23 mouse cellular contexts compared by ENCODE assay signal in the genomic region with DNA sequence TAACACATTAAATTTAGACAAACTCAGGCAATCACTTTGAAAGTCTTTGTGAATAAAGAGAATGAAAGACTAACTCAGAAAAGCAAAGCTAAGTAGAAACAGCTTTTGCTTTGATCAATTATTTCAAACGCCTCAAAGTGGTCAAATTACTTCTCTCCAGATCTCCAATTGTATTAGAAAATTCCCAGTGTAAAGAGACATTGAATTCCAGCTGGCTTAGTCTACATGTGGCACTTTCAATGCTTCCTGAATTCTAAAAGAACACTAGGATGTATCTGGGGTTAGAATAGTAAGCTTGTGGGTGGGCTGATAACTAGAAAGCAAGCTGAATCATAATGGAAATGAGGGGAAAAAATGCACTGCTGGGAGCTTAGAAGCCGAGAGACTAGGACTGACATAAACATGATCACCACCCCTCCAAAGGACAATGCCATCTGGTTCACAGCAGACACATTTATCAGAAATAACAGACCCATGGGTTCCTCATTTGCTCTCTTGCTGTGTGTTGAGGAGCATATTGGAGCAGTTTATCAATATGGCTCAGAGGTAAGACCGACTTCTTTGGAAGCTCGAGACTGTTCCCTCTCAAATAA.
DNase-seq lines count a peak whose midpoint lies in the region; ATAC-seq and TF ChIP-seq lines count a peak whose summit lies in the region.
"Had no signal": no experiment of that assay in that cellular context is flagged by ENCODE, and none has a peak within 500 bp of the region (broad histone marks: within the 10 kb centered on the region; RNA-seq: fewer than 3 reads in every experiment).

No protein-coding gene starts in this region.

- DNase-seq in cerebellum, postnatal 10 days = peak; percentile 2
- DNase-seq in cerebellum, adult 2 months = no peak
- DNase-seq in frontal cortex, adult 2 months (ENCODE audit: extremely low spot score in 1 of 2, low spot score in 1 of 2) = peak; percentile 11 to 47
- DNase-seq in frontal cortex, postnatal 25 days (ENCODE audit: low spot score in 2 of 2) = no peak
- DNase-seq in midbrain, postnatal 0 days (ENCODE audit: low spot score) = no peak
- DNase-seq in layer of hippocampus, adult 9-10 months (ENCODE audit: low spot score) = peak; percentile 29
- DNase-seq: cerebellum, adult 11 months; cerebellum, postnatal 36 days; gastrocnemius, postnatal 25 days; heart, postnatal 14 days; kidney, adult 11 months; thymus, postnatal 4 days had no signal

- H3K4me1 ChIP-seq in cerebellum, adult 2 months (ENCODE audit: control insufficient read depth, insufficient read depth, low read length) = 0 out of 2 replicates have a peak, but pooled peaks cover 3% of the 10 kb centered on the region
- H3K4me1 ChIP-seq in midbrain, embryonic 12.5 days = 0 out of 2 replicates have a peak, but pooled peaks cover 3% of the 10 kb centered on the region
- H3K4me1 ChIP-seq in midbrain, postnatal 0 days (ENCODE audit: insufficient read depth, low read length) = no peaks in the 10 kb centered on the region
- H3K4me1 ChIP-seq in intestine, embryonic 16.5 days (ENCODE audit: control insufficient read depth, insufficient read depth, low read length) = no peaks in the 10 kb centered on the region
- H3K4me1 ChIP-seq: embryonic facial prominence, embryonic 13.5 days; heart, embryonic 10.5 days; hindbrain, embryonic 13.5 days; liver, embryonic 12.5 days; lung, embryonic 15.5 days; neural tube, embryonic 13.5 days had no signal

- no peak for TF ChIP-seq CTCF in cerebellum, adult 2 months (IDR thresholded peaks at IDR 0.05; ENCODE audit: borderline replicate concordance, insufficient read depth, low read depth, low read length)
- no peak for TF ChIP-seq CTCF in midbrain, postnatal 0 days (IDR thresholded peaks at IDR 0.05)

- no peak overlapping the region for H3K4me3 ChIP-seq in cerebellum, adult 2 months (replicated peaks; ENCODE audit: insufficient read depth, low read depth, low read length)
- no peak overlapping the region for H3K4me3 ChIP-seq in midbrain, embryonic 12.5 days
- H3K4me3 ChIP-seq in midbrain, postnatal 0 days (ENCODE audit: low read depth, low read length) = no peak overlapping the region
- H3K4me3 ChIP-seq in intestine, embryonic 16.5 days (ENCODE audit: low read length) = no peak overlapping the region
- H3K4me3 ChIP-seq: embryonic facial prominence, embryonic 13.5 days; heart, embryonic 10.5 days; hindbrain, embryonic 13.5 days; liver, embryonic 12.5 days; lung, embryonic 15.5 days; neural tube, embryonic 13.5 days had no signal

- no peak overlapping the region for H3K4me2 ChIP-seq in midbrain, embryonic 12.5 days (replicated peaks)
- H3K4me2 ChIP-seq in midbrain, postnatal 0 days (ENCODE audit: low read depth, low read length, poor library complexity, severe bottlenecking) = no peak overlapping the region
- no peak overlapping the region for H3K4me2 ChIP-seq in intestine, embryonic 16.5 days (ENCODE audit: low read depth, low read length)
- H3K4me2 ChIP-seq: embryonic facial prominence, embryonic 13.5 days; hindbrain, embryonic 13.5 days; liver, embryonic 12.5 days; lung, embryonic 15.5 days; neural tube, embryonic 13.5 days had no signal

- no peaks in the 10 kb centered on the region for H3K9me3 ChIP-seq in midbrain, embryonic 12.5 days
- no peaks in the 10 kb centered on the region for H3K9me3 ChIP-seq in midbrain, postnatal 0 days (ENCODE audit: low read length)
- H3K9me3 ChIP-seq in intestine, embryonic 16.5 days (ENCODE audit: control insufficient read depth, low read length) = no peaks in the 10 kb centered on the region
- H3K9me3 ChIP-seq: embryonic facial prominence, embryonic 13.5 days; G1E; heart, embryonic 10.5 days; hindbrain, embryonic 13.5 days; liver, embryonic 12.5 days; lung, embryonic 15.5 days; neural tube, embryonic 13.5 days had no signal

- no peaks in the 10 kb centered on the region for H3K36me3 ChIP-seq in midbrain, embryonic 12.5 days
- no peaks in the 10 kb centered on the region for H3K36me3 ChIP-seq in midbrain, postnatal 0 days (ENCODE audit: insufficient read depth, low read length)
- no peaks in the 10 kb centered on the region for H3K36me3 ChIP-seq in intestine, embryonic 16.5 days (ENCODE audit: control insufficient read depth, insufficient read depth, low read length)
- H3K36me3 ChIP-seq: embryonic facial prominence, embryonic 13.5 days; G1E; heart, embryonic 10.5 days; hindbrain, embryonic 13.5 days; liver, embryonic 12.5 days; lung, embryonic 15.5 days; neural tube, embryonic 13.5 days had no signal

- no peak overlapping the region for H3K27ac ChIP-seq in cerebellum, adult 2 months (ENCODE audit: insufficient read depth, low read length)
- H3K27ac ChIP-seq in midbrain, embryonic 12.5 days (replicated peaks) = no peak overlapping the region
- no peak overlapping the region for H3K27ac ChIP-seq in midbrain, postnatal 0 days (ENCODE audit: low read depth, low read length)
- no peak overlapping the region for H3K27ac ChIP-seq in intestine, embryonic 16.5 days (ENCODE audit: low read length)
- H3K27ac ChIP-seq: embryonic facial prominence, embryonic 13.5 days; heart, embryonic 10.5 days; hindbrain, embryonic 13.5 days; kidney, postnatal 0 days; liver, embryonic 12.5 days; lung, embryonic 15.5 days; neural tube, embryonic 13.5 days had no signal

- H3K9ac ChIP-seq in midbrain, embryonic 12.5 days (replicated peaks) = no peak overlapping the region
- no peak overlapping the region for H3K9ac ChIP-seq in midbrain, postnatal 0 days (replicated peaks; ENCODE audit: low read length, poor library complexity, severe bottlenecking)
- no peak overlapping the region for H3K9ac ChIP-seq in intestine, embryonic 16.5 days (ENCODE audit: low read depth, low read length)
- H3K9ac ChIP-seq: embryonic facial prominence, embryonic 13.5 days; hindbrain, embryonic 13.5 days; liver, embryonic 12.5 days; lung, embryonic 15.5 days; neural tube, embryonic 13.5 days had no signal

- 53% methylated on average over 4 of the region's 4 CpGs for WGBS in cerebellum, adult 2 months
- 36% methylated on average over 4 of the region's 4 CpGs for WGBS in midbrain, embryonic 12.5 days
- 37% methylated on average over 4 of the region's 4 CpGs for WGBS in midbrain, postnatal 0 days
- WGBS in intestine, embryonic 16.5 days = 69% methylated on average over 4 of the region's 4 CpGs

- TF ChIP-seq POLR2A in cerebellum, adult 2 months (IDR thresholded peaks at IDR 0.05; ENCODE audit: borderline replicate concordance, insufficient read depth, low read length) = no peak

- peak; percentile 23; the same call in 1 of the 2 replicates for ATAC-seq in midbrain, embryonic 12.5 days (ENCODE audit: low FRiP score, low read depth)
- no peak for ATAC-seq in midbrain, postnatal 0 days (ENCODE audit: low FRiP score)
- ATAC-seq in intestine, embryonic 16.5 days = no peak
- ATAC-seq: CD4-positive, CD25-positive, alpha-beta regulatory T cell, adult 4 months; liver, embryonic 12.5 days had no signal

- no peaks in the 10 kb centered on the region for H3K27me3 ChIP-seq in cerebellum, adult 2 months (ENCODE audit: control insufficient read depth, insufficient read depth, low read length)
- no peaks in the 10 kb centered on the region for H3K27me3 ChIP-seq in midbrain, embryonic 12.5 days
- H3K27me3 ChIP-seq in midbrain, postnatal 0 days (ENCODE audit: insufficient read depth, low read length) = no peaks in the 10 kb centered on the region
- H3K27me3 ChIP-seq in intestine, embryonic 16.5 days (replicated peaks; ENCODE audit: control insufficient read depth, insufficient read depth, low read length) = no peaks in the 10 kb centered on the region
- H3K27me3 ChIP-seq: embryonic facial prominence, embryonic 13.5 days; hindbrain, embryonic 13.5 days; liver, embryonic 12.5 days; lung, embryonic 15.5 days; neural tube, embryonic 13.5 days had no signal

Comparison
In these comparisons a context has a peak if more than half of its experiments do, and no peak if none do; other contexts are left out.
1. DNase-seq: peak in cerebellum, postnatal 10 days (2 of 2), frontal cortex, adult 2 months (2 of 2) and layer of hippocampus, adult 9-10 months (single experiment); none in cerebellum, adult 2 months (0 of 2), frontal cortex, postnatal 25 days (0 of 2) and midbrain, postnatal 0 days (single experiment).